Mouse (Mus musculus) brain, embryonic 14.5 days (tissue): ENCODE measurements at regions not wholly inside any gene's neighbourhood (a gene's known extent, or its start where the extent isn't known, plus 50 kb on each side); places are given as distances from the start of the nearest gene placed in this dataset.

Experiments
- DNase-seq: peaks from one replicate; pipeline ENCODE4 v3.0.0-alpha.2; 2011; ENCODE audit warnings: low read depth
- CTCF ChIP-seq: fragments of 200-500 bp; IDR thresholded peaks from 2 replicates; pipeline ENCODE4 v1.5.1; 2012; ENCODE audit warnings: inconsistent platforms, mild to moderate bottlenecking, moderate library complexity, borderline replicate concordance; ENCODE audit not compliant: insufficient read depth, insufficient read length; ENCODE audit errors: extremely low read depth
- POLR2A ChIP-seq: fragments of 200-500 bp; IDR thresholded peaks from 2 replicates; pipeline ENCODE4 v1.6.1; 2012; ENCODE audit warnings: mild to moderate bottlenecking, inconsistent platforms, borderline replicate concordance; ENCODE audit not compliant: poor library complexity, insufficient read depth, insufficient read length, severe bottlenecking; ENCODE audit errors: extremely low read depth

DNA sequence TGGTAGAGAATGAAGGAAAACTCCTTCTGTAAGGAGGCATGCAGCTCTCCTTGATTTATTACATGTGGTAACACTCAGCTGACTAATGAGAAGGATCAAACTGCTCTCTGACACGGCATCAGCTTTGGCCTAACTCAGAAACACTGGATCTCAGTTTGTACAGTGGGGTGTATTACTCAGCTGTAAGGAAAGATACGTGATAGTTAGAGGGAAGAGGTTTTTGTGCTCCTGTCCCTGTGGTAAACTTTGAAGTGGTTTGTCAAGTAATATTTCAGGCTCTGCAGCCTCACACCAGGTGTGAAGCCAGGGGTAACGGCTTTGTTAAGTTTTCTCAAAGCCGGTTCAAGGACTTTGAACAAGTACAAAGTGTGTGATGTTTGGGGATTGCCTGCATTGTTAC, 235.1 kb downstream of the Pik3r1 start:
- no peak for DNase-seq
- TF ChIP-seq CTCF = no peak
- no peak for TF ChIP-seq POLR2A

DNA sequence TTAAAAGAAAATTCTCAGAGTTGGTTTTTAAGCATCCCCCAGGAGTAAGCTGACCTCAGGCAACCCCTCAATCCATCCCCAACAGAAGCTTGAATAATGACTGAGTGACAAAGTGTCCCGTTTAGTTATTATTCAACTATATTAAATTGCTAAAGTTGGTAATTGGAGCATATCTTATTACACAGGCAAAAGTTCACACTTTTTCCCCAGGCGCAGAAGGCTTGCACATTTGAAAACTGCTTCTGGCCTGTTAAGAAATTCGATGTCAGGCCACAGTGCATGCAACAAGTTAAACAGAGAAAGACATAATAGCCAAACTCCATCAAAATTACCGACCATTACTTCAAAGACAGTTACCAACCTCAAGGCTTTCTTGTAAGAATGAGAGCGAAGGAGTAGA, 240.3 kb downstream of the Pik3r1 start:
- no peak for DNase-seq
- TF ChIP-seq CTCF (no peak), POLR2A (no peak)

DNA sequence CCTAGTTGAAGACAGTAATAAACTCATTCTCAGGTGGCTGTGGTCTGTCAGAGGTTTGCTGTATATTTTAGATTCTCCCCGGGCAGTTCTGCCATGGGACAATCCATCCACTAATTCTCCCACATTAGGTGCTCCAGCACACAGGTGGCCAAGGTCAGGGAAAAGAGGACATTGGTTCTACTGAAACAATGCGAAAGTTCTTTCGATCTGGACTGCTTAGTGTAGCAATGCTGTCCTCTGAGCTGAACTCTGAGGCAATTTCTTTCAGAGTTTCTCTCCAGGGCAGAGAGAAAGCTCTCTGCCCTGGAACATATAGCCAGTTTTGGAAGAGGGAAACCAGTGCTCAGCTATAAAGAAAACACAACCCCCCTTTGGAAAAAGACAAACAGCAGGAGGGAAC, 243.2 kb downstream of the Pik3r1 start:
- DNase-seq = no peak
- no peak for TF ChIP-seq POLR2A
- no peak for TF ChIP-seq CTCF

DNA sequence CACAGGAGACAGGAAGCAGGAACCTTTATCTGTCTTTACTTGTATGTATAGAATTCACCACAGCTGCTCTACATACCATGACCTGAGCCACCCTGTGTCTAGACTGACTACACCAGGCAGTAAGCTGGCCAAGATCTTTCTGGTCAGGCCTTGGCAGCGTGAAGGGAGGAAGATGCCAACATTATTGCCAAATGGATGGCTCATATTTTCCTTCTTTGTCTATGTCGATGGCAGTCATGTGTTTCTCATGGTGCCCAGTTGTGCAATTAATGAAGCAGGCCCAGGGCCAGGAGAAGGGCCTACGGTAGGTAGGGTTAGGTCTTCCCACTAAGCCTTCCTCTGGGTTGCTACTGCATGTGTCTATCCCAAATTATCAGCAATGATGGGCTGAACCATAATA, 243.8 kb downstream of the Pik3r1 start:
- no peak for DNase-seq
- no peak for TF ChIP-seq CTCF
- no peak for TF ChIP-seq POLR2A

DNA sequence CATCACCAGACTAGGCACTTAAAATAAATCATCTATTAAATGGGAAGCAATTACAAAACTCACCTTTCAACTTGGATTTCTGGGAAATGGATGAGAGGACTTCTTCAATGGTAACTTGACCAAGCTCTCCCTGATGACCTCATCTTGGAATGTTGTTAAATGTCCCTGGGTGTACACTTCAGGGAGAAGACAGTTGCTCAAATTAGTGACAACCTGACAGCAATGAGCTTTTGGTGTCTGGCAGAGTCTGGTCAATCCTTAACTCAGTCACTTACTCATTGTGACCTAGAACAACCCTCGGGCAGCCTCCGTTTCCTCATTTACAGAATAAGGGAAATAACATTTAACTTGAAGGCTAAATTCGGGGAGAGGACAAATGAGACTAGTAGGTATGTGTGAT, 244.5 kb downstream of the Pik3r1 start:
- DNase-seq = no peak
- TF ChIP-seq CTCF (no peak), POLR2A (no peak)

DNA sequence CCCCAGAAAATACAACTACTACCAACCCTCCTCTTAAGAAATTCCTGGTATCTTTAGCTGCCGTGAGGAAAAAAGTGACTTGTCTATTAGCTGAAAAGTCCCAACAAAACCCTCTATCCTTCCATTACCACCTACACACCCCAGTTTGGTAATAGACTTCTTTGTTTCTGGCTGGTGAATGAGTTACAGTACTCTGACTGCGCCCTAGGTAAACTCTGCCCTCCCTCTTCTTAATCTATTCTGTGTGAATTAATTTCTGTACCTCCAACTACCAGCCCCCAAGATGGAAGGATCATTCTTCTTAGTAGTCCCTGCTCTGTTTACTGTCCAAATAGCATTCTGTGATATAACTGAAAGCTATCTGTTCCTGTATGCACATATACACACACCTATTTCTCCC, 245.4 kb downstream of the Pik3r1 start:
- no peak for TF ChIP-seq CTCF
- no peak for TF ChIP-seq POLR2A
- no peak for DNase-seq

DNA sequence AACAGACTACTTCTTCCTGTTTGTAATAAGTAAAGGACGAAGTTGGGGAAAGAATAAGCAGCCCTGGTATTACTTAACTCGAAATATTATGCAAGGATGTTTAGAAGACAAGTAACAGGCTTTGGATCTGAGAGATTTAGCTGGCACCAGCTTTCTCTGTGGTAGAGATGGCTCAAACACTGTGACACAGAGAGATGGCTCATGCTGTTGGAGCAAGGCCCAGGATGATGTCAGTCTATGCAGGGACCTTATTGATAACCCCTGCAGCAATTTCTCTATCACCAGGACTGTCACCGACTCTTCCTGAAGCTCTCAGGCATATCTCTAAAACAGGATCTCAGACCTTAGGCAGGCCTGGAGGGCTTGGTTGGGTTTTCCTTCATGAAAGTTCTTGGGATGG, 254.7 kb downstream of the Pik3r1 start:
- DNase-seq = no peak
- TF ChIP-seq POLR2A (no peak), CTCF (no peak)

DNA sequence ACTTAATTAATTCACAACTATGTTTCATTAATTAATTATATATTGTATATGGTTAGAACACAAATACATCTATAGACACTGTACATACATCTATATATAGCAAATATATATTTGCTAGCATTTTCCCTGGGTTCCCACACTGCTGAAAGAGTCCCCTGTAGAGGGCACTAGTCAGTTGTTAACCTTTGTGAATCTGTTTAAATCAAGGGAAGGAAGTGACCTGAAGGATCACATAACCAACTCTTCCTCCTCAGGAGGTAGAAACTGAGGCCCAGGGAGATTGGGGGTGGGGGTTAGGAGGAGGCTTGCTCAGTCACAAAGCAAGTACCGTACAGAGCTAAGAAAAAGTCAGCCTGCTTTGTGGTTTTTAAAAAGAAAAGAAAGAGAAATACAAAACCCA, 258.1 kb downstream of the Pik3r1 start:
- peak; percentile 46 for DNase-seq
- no peak for TF ChIP-seq POLR2A
- TF ChIP-seq CTCF = peak; percentile 30; the same call in 1 of the 2 replicates

DNA sequence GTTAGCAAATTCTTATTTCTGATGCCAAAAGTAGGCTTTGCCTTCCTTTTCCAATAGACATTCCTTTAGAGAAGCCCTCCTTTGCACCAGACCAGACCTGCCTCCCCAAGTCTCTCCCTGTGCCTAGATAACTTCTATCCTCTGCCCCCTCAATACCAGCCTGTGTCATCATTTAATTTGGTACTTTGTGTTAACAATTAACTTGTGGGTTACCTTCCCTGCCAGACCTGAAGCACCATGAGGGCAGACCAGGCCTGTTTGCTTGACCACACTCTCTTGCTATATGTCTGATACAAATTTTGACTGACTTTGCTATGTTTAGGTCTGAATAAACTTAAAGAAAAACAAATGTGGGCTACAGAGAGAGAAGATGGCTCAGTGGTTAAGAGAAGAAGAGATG, 259.7 kb downstream of the Pik3r1 start:
- no peak for TF ChIP-seq POLR2A
- no peak for TF ChIP-seq CTCF

DNA sequence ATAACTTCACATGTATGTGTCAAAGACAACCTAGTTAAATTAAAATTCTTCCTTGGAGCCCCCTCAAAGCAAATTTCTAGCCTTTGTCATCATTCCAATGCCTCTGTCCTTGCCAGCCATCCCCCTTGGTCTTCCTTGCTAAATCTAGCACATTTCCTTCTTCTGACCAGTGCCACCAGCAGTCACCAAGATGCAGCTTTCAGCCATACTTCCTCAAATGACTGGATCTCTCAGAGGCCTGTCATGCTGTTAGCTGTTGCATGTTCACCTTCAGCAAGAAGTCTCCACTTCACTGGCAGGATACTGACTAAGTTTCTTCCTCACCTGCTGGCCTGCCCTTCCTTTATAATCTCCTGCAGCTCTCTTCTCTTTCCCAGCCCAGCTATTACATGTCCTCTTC, 261.3 kb downstream of the Pik3r1 start:
- no peak for DNase-seq
- no peak for TF ChIP-seq POLR2A
- TF ChIP-seq CTCF = no peak

More for the DNA sequence above, 259.7 kb downstream of the Pik3r1 start:
- no peak for DNase-seq

DNA sequence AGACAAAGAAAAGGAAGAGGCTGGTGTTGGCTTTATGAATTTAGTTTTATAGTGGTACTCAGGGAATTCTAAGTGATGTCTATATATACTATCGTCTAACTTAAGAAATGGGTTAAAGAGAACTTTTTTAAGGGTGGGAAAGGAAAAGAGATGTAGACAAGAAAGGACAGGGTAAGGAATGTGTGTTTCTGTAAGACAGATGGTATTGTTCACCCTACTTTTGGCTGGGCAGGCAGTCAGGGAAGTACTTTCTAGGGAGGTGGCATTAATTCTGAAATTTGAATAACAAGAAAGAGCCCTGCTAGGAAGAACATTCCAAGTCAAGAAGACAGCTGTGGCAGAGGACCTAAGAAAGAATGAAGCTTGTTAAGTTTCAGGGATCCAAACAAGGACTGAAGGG, 263.0 kb downstream of the Pik3r1 start:
- TF ChIP-seq POLR2A = no peak

DNA sequence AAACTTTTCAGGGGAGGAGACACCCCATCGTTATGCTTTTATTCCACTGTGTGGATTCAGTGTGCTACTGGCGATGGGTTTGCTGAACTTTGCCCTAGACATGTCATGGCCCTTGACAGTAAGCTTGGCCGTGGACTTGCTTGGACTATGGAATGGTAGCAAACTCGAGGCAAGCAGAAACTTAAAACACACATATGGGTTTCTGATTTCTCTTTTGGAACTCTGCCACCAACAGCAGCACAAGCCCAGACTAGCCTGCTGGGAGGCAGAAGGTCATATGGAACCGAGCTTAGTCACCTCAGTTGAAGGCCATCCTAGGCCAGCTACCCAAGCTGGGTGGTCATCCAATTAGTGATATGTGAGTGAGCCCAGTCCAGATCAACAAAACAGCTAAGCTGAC, 263.8 kb downstream of the Pik3r1 start:
- TF ChIP-seq CTCF (no peak), POLR2A (no peak)

More for the DNA sequence above, 263.0 kb downstream of the Pik3r1 start:
- DNase-seq = no peak

DNA sequence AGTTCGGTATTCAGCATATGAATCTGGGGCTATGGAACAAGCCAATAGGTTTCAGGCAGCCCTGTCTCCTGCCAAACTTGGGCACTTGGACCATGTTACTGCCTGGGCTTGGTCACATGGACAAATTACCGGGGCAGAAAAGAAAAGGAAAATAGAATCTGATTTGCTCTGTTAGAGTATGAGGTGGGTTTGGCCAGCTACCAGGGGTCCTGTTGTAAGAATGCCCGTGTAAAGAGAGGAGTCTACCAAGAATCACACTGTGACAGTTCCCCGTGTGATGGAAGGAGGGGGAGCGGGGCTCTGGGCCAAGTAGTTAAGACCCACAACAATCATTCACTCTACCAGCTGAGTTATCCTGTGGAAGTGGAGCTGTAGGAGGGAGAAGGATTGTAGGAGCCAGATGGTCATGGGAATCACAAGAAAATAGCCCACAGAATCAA, 266.2 kb downstream of the Pik3r1 start:
- TF ChIP-seq POLR2A (no peak), CTCF (no peak)
- peak; percentile 87 for DNase-seq

More for the DNA sequence above, 263.8 kb downstream of the Pik3r1 start:
- no peak for DNase-seq
